Mouse (Mus musculus): ENCODE measurements at regions not wholly inside any gene's neighbourhood (a gene's known extent, or its start where the extent isn't known, plus 50 kb on each side); places are given as distances from the start of the nearest gene placed in this dataset.

- TF ChIP-seq POLR2A (IDR thresholded peaks at IDR 0.05; ENCODE audit: insufficient read depth, low read depth, low read length) (no peak), CTCF (IDR thresholded peaks at IDR 0.05; ENCODE audit: insufficient read depth, low read depth, low read length) (no peak)
Measured at GRCm38 (mm10) chr10:70336741-70337140, 91.8 kb downstream of the Slc16a9 start.
